Mouse (Mus musculus): ENCODE results near the gene Ttyh1.
A peak's percentile ranks its signal among the peaks of the same experiment; 100 is the strongest.

The Ttyh1 gene

DNA sequence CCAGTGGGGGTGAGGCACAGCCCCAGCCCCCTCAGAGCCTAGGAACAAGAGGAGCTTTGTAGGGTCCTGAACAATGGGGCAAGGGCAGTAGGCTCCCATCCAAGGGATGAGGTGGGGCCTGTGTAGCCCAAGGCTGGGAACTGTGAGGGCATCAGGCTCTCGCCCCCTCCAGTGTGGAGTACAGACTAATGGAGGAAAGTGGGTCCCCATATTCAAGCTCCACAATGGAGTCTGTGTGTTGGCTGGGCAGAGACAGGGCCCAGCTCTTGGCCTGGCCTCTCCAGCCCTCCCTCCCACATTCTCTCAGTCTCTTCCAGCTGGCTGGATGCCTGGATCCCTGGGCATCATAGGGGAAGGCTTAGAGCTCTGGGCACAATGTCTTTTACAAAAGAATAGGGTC lies 4.5 kb downstream of the Ttyh1 start:
- no peak for DNase-seq

DNA sequence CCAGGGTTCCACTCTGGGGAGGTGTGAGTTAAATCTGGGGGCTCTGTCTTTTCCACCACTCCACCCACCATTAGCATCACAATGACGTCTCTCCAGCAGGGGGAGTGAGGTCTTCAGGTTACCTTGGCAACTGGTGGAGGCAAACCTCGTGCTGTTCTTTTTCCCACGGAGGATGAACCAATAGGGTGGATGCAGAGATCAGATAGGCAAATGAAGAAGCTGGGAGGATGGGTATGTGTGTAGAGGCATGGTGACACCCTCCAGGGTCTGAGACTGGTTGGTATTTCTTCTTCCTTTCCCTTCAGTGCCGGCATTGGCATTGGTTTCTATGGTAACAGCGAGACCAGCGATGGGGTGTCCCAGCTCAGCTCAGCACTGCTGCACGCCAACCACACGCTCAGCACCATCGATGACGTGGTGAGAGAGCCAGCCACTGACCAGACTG lies 5.1 kb downstream of the Ttyh1 start:
- DNase-seq, result peak; percentile 56

DNA sequence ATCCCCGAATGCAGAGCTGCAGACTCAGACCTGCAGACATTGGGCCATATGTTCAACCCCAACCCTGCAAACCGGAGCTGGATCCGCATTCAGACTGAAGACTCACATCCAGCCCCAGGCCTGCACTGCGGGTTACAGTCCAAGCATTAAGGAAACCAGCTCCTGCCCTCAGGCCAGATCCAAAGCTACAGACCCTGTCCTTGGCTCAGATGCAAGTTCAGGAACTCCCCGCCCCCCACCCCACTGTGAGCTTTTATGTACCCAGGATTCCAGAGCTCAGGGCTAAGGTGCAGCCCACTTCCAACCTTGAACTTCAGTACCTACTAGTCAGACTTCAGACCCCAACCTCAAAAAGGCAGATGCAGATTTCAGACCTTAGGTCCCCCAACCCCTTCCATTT lies 5.6 kb downstream of the Ttyh1 start:
- DNase-seq, result no peak

DNA sequence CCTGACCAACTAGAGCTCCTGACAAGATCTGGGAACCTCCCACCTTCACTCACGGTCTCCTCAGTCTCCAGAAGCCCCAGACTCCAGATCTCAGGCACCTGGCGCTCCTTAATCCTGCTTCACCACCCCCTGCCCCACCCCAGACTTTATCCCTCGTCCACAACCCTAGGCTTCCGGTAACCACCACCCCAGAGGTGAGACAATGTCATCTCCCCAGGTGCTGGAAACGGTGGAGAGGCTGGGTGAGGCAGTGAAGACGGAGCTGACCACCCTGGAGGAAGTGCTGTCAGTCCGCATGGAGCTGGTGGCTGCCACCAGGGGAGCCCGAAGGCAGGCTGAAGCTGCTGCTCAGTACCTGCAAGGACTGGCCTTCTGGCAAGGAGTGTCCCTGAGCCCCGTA lies 6.1 kb downstream of the Ttyh1 start:
- no peak for DNase-seq

DNA sequence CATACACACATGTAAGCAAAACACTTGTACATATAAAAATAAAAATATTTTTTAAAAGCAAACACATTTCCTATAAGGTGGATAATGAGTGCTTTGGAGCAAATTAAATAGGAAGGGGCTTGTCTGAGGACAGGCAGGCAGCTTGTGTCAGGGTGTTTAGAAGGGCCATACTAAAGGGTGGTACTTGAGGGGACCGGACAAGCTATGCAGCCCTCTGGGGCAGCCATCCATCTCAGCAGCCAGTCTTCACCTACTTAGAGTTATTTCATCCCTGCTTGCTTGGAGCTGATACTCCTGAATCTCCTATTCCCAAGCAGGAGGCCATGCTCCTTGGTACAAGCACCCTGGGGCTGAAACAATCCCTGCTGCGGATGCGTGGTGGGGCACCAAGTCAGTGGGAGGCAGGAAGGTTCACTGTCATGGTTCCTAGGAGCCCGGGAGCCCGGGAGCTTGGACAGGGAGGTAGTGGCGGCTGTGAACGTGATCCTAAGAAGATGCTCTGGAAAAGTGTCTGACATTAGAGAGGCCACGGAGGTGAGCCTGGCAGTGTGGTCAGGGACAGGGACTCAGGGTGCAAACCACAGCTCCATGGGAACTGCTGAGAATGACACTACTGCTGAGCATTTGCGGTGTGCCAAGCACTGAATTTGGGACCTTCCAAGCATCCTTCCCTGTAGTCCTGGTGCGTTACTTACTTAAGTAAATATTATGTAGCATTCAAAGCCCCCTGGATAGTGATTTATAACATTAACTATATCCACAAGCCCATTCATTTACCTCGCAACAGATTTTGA lies 8.0 kb downstream of the Ttyh1 start:
- no peak for DNase-seq

DNA sequence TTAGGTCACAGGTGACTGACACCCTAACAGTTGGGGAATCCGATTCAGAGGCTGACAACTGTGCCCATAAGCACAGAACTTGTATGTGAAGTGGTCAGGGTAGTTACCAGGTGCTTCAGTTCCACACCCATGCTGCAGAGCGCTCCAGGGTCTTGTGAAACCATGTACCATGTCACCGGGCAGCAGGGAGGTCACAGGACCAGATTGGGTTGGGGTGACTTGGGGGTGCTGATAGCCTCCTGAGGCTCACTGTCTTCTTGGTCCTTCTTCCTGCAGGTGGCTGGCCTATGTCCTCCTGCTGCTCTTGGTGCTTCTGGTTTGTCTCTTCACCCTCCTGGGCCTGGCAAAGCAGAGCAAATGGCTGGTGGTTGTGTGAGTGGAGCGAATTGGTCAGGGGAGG lies 8.7 kb downstream of the Ttyh1 start:
- no peak for DNase-seq

DNA sequence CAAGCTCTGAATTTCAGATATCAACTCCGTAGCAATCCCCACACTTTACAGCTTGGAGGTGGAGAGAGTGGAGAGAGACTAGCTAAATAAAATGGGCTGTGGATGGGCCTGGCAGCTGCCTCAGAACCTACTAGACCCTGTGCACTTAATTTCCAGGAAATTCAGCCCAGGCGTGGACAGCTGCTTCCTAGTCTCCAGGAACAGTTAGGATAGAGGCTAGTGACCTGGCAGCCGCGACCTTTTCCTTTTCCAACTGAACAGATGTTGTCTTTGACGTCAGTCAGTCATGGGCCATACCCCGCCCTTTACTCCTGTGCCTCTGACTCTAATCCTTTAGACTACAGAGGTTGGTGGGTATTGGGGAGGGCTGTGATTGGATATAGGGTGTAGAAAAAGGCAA lies 9.7 kb downstream of the Ttyh1 start:
- DNase-seq, result peak; percentile 54

DNA sequence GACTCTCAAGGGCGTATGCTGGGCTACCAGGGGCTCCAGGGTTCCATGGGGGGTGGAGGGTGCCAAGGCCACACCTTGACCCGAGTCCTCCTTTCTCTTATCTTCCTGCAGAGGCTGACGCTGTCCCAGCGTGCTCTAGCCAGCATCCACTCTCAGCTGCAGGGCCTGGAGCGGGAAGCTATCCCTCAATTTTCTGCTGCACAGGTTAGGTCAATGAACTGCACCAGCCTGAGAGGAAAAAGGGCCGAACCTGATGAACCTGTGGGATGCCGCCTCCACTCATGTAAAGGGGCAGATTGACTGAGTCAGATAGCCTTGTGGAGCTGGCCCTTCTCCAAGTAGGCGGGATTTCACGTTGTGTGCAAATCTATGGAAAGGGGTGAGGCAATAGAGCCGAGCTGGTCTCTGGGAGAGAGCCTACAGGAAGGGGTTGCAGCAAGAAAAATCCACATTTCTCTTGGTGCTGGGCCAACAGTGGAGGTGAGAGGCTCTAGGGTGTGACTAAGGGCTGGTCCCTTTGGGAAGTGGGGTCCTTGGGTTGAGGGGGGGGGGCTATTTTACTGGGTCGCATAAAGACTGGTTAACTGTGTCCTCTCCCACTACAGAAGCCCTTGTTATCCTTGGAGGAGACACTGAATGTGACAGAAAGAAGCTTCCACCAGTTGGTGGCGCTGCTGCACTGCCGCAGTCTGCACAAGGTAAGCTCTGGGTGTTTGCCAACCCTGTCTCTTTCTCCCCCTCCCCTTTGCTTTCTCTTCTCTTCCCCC lies 11.7 kb downstream of the Ttyh1 start:
- DNase-seq, result peak; percentile 87

DNA sequence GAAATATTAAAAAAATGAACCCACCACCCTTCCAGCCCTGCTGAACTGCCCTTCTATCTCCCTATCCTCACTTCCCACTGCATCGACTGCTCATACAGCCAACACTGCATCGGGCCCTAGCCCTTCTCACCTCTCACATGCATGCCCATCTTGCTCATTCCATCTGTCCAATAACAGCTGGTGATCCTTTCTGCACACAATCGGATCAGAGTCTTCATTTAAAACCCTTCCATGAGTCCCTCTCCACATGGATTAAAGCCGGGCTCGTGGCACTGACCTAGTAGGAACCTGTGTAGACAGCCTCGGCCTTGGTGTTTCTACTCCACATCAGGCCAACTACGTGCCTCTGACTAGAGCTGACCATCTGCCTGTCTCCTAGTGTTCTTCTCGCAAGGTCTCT lies 12.8 kb downstream of the Ttyh1 start:
- no peak for DNase-seq

DNA sequence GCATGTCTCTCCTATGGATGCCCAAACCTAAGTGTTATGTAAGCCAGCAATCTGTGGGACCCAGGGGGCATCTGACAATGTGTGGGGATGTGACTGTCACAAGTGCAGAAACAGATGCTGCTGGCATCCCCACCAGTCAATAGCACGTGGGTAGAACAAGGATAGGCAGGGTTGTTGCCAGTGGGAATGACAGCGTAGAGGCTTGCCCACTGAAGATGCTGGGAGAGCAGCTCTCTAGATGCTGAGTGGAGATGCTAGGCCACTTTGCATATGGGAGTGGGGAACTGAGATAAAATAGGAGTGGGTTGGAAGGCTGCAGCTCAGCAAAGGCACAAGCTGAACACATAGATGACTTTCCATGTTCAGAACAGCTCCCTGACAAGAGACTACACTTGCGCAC lies 13.4 kb downstream of the Ttyh1 start:
- DNase-seq, result no peak

DNA sequence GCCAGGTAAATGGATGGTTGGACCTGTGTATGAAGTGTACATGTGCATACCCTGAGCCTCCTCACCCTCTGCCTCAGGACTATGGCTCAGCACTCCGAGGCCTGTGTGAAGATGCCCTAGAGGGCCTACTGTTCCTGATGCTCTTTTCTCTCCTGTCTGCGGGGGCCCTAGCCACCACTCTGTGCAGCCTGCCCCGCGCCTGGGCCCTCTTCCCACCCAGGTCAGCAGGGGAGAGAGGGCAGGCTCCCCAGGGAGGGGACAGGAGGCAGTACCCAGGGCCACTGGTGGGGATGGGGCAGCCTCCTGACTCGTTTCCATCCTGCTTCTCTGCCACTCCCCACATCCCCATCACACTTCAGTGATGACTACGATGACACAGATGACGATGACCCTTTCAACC lies 13.8 kb downstream of the Ttyh1 start:
- DNase-seq, result no peak

DNA sequence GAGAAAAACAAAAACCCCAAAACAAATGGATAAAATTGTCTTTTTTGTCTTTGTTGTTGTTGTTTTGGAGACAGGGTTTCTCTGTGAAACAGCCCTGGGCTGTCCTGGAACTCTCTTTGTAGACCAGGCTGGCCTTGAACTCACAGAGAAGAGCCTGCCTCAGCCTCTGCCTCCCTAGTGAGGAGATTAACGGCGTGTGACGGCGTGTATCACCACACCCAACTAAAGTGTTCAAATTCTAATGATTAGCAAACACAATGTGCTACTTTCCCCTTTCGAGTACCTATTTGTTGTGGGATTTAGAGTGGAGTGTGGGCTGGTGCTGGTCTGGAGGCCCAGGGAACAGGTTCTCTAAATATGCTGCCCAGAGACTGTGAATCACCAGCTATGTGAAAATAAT lies 15.7 kb downstream of the Ttyh1 start:
- no peak for DNase-seq

DNA sequence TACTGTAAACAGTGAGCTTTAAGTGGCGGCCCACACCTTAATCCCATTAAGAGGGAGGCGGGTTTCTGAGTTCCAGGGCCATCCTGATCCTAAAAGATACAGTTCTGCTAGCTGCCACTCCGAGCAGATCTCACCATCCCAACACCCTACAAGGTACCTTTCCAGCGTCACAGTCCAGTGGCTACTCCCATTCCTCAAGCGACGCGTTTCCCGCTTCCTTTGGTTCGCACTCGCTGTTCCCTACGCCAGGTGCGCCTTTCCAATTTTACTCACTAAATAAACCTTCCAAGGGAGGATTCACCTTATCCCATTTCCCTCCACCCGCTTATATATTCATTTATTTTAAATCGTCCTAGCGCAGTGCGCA lies 17.2 kb downstream of the Ttyh1 start:
- no peak for DNase-seq

DNA sequence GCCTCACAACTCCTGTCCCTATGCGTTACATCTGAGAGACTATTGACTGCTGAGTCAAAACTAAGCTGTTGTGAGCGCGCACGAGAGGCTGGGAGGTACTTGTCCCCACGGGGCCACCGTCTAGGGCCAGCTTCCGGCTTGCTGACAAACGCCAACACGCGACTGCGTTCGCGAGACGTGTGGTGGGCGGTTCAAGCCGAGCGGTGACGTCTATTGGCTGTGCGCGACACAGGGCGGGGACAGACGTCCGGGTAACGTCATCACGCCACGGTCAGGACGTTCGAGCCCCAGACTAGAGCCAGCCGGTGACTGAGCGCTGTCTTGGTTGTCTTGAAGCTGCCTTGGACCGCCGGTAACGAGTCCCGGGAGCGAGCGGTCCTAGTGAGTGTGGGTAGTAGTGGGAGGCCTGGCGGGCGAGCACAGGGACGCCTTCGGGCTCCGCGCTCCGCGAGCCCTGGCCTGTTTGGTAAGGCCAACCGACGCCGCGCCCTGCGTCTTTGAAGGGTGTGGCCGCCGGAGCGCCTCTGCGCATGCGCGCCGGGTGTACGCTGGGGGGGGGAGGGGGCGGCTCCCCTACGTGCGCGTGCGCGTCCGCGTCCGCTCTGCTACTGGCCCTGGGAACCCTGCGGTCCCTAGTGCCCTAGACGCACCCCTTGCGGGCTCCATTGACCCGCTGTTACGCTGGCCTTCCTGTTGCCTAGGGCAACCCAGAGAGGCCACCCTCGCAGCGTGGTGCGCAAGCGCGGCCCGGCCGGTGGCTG lies 17.7 kb downstream of the Ttyh1 start, which contains the start of gene Leng8:
Gene Leng8 (plus strand): TSS at position 269 of the 761 bp plus-strand sequence.
- peak; percentile 99 for DNase-seq

DNA sequence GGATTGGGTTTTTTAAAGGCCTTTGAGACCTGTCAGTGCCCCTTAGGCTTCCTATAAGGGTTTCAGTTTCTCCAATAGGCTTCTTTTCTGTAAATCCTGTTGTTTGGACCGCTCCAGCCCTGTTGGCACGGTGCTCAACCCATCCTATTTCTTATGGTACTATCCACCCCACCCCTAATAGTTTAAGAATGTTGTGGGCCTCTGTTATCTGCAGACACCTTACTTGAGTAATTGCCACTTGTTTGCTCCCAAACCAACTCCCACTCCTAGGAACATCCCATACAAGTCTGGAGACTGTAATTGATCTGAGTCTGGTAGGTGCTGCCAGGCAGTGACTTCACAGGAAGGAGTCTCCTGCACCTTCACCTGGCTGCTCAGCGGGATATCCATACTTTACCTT lies 18.5 kb downstream of the Ttyh1 start:
- DNase-seq, result no peak

DNA sequence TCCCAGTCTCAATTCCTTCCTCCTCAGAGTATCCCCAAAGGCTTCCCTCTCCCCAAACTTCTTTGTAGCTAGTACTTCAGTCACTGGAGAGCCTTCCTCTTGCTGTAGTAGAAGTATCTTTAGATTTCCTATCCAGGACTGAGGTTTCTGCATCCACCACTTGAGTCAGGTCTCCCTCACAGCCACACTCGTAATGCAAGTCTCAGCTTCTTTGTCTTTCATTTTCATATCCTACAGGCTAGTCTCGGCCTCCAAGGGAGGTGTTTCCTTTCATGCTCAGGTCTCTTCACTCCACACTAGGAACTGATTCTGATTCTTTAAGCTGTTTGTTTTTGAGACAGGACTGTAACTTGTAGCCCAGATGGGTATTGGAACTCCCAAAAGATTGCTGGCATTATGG lies 19.0 kb downstream of the Ttyh1 start:
- no peak for DNase-seq

DNA sequence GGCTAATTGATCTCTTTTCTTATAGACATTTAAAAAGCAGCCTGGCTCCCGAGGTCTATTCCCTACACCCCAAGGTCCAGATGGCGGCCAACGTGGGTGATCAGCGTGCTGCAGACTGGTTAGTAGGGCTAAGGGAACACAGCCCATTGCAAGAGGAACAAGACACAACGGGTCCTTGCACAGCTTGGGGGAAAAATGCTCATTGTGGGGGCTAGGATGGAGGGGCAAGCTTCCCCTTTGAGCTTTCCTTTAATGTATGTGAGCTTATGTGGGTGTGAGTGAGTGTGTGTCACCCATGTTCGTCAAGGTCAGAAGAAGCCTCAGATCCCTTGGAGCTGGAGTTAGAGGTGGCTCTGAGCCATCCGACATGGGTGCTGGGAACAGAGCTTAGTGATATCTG lies 19.5 kb downstream of the Ttyh1 start:
- DNase-seq, result no peak

DNA sequence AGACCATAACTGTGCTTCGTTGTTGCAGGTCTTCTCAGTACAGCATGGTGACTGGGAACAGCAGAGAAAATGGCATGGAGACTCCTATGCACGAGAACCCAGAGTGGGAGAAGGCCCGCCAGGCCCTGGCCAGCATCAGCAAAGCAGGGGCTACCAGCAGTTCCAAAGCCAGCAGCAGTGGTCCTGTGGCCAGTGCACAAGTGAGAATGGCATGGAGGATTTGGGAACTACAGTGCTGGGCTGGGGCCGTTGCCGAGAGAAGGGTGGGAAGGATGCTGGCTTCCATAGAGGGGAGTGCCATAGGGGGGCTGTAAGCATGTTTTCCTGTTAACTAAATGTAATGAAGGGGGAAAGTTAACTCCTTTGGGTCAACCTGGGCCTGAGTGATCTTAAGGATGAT lies 20.2 kb downstream of the Ttyh1 start:
- DNase-seq, result no peak

DNA sequence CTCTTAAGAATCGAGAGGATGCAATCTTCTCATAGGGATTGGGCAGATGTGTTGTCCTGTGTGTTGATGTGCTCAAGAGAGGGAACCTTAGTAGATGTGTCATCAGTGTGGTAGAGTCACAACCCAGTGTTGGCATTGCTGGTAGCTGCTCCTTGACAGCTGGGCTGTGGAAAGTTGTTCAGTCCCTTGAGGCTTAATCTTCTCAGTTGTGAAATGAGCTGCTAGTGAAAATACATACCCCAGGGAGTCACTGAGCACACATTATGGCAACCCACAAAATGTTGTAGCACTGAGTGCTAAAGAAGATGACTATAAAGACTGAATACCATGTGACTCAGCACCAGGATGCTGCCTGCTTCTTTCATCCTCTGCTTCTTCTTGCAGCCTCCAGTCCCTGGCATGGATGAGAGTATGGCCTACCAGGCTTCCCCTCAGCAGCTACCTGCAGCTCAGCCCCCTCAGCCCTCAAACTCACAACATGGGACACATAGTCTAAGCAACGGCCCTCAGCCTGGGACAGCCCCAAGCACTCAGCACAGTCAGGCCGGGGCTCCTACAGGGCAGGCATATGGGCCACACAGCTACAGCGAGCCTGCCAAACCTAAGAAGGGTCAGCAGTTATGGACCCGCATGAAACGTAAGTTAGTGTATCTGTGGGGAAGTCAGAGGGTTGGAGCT lies 22.6 kb downstream of the Ttyh1 start:
- DNase-seq, result no peak

DNA sequence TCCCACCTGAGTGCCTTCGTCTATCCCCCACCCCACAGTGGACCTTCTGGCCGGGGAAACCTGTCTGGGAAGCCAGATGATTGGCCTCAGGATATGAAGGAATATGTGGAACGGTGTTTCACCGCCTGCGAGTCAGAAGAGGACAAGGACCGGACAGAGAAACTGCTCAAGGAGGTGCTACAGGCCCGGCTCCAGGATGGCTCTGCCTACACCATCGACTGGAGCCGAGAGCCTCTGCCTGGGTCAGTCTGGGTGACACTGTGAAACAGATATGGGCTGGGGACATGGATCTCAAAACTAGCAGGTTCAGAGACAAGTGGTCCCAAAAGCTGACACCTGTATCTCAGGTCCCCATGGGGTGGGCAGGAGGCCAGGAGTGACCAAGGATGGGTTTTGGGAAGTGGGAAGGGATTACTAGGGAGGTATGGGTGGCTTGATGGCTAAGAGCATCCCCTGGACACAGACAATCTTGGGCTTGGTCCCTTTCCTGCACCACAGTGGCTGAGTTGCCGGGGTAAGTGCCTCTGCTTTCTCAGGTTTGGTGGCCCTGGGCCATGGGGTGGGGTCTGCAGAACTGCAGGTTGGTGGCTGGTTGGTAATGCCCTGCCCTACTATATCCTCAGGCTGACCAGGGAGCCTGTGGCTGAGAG lies 23.7 kb downstream of the Ttyh1 start:
- DNase-seq, result no peak

DNA sequence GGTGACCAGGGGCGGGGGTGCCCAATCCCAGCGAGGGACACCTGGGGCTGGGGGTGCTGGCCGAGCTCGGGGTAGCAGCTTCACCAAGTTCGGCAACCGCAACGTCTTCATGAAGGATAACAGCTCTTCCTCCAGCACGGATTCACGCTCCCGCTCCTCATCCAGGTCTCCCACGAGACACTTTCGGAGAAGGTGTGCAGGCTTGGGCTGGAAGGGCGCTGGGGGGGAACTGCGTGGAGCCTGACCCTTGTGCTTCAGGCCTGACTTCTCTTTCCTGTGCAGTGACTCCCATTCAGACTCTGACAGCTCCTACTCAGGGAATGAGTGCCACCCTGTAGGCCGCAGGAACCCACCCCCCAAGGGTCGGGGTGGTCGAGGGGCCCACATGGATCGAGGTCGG lies 24.3 kb downstream of the Ttyh1 start:
- no peak for DNase-seq

DNA sequence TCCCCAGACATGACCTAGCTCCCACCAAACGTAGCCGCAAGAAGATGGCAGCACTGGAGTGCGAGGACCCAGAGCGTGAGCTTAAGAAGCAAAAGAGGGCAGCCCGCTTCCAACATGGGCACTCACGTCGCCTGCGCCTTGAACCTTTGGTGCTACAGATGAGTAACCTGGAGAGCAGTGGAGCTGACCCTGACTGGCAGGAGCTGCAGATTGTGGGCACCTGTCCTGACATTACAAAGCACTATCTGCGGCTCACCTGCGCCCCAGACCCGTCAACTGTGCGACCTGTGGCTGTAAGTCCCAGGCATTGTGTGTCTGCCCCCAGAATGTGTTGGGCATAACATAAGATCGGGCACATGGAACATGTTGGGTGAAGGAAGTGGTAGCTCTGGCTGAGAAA lies 24.8 kb downstream of the Ttyh1 start:
- DNase-seq, result no peak

All from lung, postnatal 10 days (tissue).